In the genomic region with DNA sequence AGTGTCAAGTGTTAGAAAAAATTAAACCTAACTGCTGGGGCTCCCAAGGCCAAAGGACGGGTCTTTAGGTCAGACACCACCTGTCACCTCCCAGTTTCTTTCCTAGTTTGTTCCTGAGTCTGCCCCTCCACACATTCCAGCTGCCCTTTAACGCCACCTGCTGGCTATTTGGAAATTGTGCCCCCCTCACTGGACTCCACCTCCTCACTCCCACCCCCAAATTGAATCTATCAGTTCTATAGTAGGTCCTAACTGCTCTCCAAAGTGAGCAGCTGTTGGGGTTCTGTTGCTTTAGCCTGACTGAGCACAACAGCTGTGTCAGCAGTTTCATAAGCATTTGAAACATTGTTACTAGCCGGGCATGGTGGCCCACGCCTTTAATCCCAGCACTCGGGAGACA, we compare ENCODE assay signal across 11 mouse cellular contexts.
DNase-seq lines count a peak whose midpoint lies in the region; ATAC-seq and TF ChIP-seq lines count a peak whose summit lies in the region.
"Had no signal": no experiment of that assay in that cellular context is flagged by ENCODE, and none has a peak within 500 bp of the region (broad histone marks: within the 10 kb centered on the region; RNA-seq: fewer than 3 reads in every experiment).

No protein-coding gene starts in this region.

- no peak for DNase-seq in layer of hippocampus, adult 2 months (ENCODE audit: low spot score in 2 of 2)
- DNase-seq in layer of hippocampus, adult 18-20 months (ENCODE audit: low spot score in 2 of 2), result no peak
- DNase-seq in A20 (ENCODE audit: low read depth, low spot score), result peak; percentile 14
- DNase-seq in ES-CJ7 (ENCODE audit: low read depth, low spot score), result peak; percentile 76
- no peak for DNase-seq in thymus, adult 2 months
- DNase-seq in c-Kit-positive CD71-positive TER-119-positive erythroid progenitor cells, embryonic 14.5 days (ENCODE audit: low spot score), result no peak
- DNase-seq: cerebellum, postnatal 36 days; liver, embryonic 13.5 days had no signal

- H3K4me3 ChIP-seq in layer of hippocampus, adult 2 months, result no peak overlapping the region
- no peak overlapping the region for H3K4me3 ChIP-seq in intestine, embryonic 15.5 days (replicated peaks)
- H3K4me3 ChIP-seq in thymus, adult 2 months (ENCODE audit: control insufficient read depth, insufficient read depth, low read length), result no peak overlapping the region
- H3K4me3 ChIP-seq: forebrain, embryonic 10.5 days; liver, embryonic 13.5 days had no signal

- no peaks in the 10 kb centered on the region for H3K27me3 ChIP-seq in intestine, embryonic 15.5 days (replicated peaks)
- no peaks in the 10 kb centered on the region for H3K27me3 ChIP-seq in thymus, adult 2 months (ENCODE audit: control insufficient read depth, insufficient read depth, low read length)
- H3K27me3 ChIP-seq: liver, embryonic 13.5 days had no signal

- no peak for TF ChIP-seq POLR2A in thymus, adult 2 months (IDR thresholded peaks at IDR 0.05; ENCODE audit: control insufficient read depth, extremely low read depth, insufficient read depth, low read length, poor library complexity)

- TF ChIP-seq CTCF in layer of hippocampus, adult 2 months (conservative IDR thresholded peaks at IDR 0.05), result peak; percentile 44
- TF ChIP-seq CTCF in thymus, adult 2 months (IDR thresholded peaks at IDR 0.05; ENCODE audit: borderline replicate concordance, control insufficient read depth, extremely low read depth, insufficient read depth, low read length, poor library complexity), result no peak

- no peak overlapping the region for H3K4me2 ChIP-seq in intestine, embryonic 15.5 days (replicated peaks)
- H3K4me2 ChIP-seq: heart, embryonic 11.5 days; liver, embryonic 13.5 days had no signal

- H3K4me1 ChIP-seq in intestine, embryonic 15.5 days (replicated peaks), result no peaks in the 10 kb centered on the region
- no peaks in the 10 kb centered on the region for H3K4me1 ChIP-seq in thymus, adult 2 months (replicated peaks; ENCODE audit: control insufficient read depth, insufficient read depth, low read length)
- H3K4me1 ChIP-seq: liver, embryonic 13.5 days had no signal

- H3K9ac ChIP-seq in intestine, embryonic 15.5 days, result no peak overlapping the region
- H3K9ac ChIP-seq: liver, embryonic 13.5 days had no signal

- 72% methylated on average over 5 of the region's 5 CpGs for WGBS in intestine, embryonic 15.5 days
- 81% methylated on average over 5 of the region's 5 CpGs for WGBS in thymus, adult 2 months

- peak; percentile 26; the same call in 1 of the 2 replicates for ATAC-seq in intestine, embryonic 15.5 days

- H3K27ac ChIP-seq in layer of hippocampus, adult 2 months, result no peak overlapping the region
- no peak overlapping the region for H3K27ac ChIP-seq in intestine, embryonic 15.5 days
- H3K27ac ChIP-seq in thymus, adult 2 months (ENCODE audit: control insufficient read depth, insufficient read depth, low read length), result no peak overlapping the region
- H3K27ac ChIP-seq: forebrain, embryonic 10.5 days; liver, embryonic 13.5 days had no signal

- H3K36me3 ChIP-seq in intestine, embryonic 15.5 days, result peaks cover 4% of the 10 kb centered on the region
- H3K36me3 ChIP-seq in thymus, adult 2 months (ENCODE audit: control insufficient read depth, insufficient read depth, low read length), result no peaks in the 10 kb centered on the region
- H3K36me3 ChIP-seq: liver, embryonic 13.5 days had no signal

- no peaks in the 10 kb centered on the region for H3K9me3 ChIP-seq in intestine, embryonic 15.5 days
- H3K9me3 ChIP-seq: forebrain, embryonic 10.5 days; liver, embryonic 13.5 days had no signal

Comparison
In these comparisons a context has a peak if more than half of its experiments do, and no peak if none do; other contexts are left out.
1. DNase-seq: peak in A20 (single experiment) and ES-CJ7 (single experiment); none in layer of hippocampus, adult 2 months (0 of 2), layer of hippocampus, adult 18-20 months (0 of 2), thymus, adult 2 months (single experiment) and c-Kit-positive CD71-positive TER-119-positive erythroid progenitor cells, embryonic 14.5 days (single experiment).